Mouse (Mus musculus): ENCODE data around the gene Specc1.

Specc1 gene

GRCm38 (mm10) chr11:62080476-62080875 is 123.9 kb downstream of the Specc1 start:
- in situ Hi-C loops (cut with MboI; ENCODE audit: low sequenced_read_pairs): no loop called here

- in situ Hi-C loops (cut with MboI; ENCODE audit: low sequenced_read_pairs): no loop called here
Observed at GRCm38 (mm10) chr11:62086648-62087047, 130.1 kb downstream of the Specc1 start.

GRCm38 (mm10) chr11:62087051-62087450 is 130.5 kb downstream of the Specc1 start:
- in situ Hi-C loops (cut with MboI; ENCODE audit: low sequenced_read_pairs): no loop called here

DNA sequence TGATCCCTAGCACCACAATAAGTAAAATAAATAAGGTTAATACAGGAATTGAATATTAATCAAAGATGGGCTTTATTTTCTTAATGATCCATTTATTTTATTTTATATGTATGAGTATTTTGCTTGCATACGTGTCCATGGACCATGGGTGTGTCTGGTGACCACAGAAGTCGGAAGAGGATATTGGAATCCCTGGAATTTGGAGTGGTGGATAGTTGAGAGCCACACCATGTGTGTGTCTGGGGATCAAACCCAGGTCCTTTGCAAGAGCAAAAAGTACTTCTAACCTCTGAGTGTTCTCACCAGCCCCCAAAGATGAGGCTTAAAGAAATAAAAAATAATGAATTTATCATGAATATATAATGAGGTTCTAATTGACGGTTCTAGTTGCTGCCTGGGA is 132.1 kb downstream of the Specc1 start:
- in situ Hi-C loops (cut with MboI; ENCODE audit: low sequenced_read_pairs): no loop called here

DNA sequence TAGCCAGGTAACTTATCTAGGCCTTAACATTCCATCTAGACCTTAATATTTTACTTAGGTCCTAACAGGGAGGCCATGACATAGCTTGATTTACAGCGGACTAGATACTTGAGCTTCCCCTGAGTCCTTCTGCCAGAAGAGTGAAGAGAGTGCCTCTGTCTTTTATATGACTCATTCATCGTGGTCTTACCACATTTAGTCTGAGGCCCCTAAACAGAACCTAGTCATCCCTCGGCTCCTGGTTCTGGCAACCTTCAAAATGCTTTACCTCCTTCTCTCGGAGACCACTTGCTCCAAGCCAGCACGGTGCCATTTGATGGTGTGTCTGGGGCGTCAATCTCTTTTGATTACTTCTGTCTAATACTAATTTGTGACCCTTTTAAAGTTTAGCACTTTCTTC is 133.8 kb downstream of the Specc1 start:
- in situ Hi-C loops (cut with MboI; ENCODE audit: low sequenced_read_pairs): no loop called here

DNA sequence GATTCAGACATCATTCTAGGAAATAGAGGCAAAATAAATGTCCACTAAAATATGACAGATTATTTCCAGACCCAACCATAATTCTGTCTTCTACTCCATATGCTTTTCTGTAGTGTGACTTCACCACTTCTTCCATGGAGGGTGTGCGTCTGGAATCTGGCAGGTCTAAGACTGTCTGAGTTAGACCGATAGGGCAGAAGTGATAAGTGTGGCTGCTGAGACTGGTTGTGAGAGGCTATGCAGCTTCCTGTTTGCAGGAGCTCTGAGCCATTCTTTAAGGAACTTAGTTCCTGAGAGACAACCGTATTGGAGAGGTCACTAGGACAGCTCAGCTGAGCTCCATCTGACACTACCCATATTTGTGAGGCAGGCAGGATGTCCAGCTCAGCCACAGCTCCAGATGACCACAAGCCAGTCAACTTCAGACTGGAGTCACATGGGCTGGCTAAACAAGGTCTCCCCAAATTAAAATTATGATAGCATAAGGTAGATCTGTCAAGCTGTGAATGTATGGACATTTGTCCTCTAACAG is 146.9 kb downstream of the Specc1 start:
- in situ Hi-C loops (cut with MboI; ENCODE audit: low sequenced_read_pairs): no loop called here

- in situ Hi-C loops (cut with MboI; ENCODE audit: low sequenced_read_pairs): no loop called here
Observed at GRCm38 (mm10) chr11:62106401-62106871, 149.9 kb downstream of the Specc1 start.

DNA sequence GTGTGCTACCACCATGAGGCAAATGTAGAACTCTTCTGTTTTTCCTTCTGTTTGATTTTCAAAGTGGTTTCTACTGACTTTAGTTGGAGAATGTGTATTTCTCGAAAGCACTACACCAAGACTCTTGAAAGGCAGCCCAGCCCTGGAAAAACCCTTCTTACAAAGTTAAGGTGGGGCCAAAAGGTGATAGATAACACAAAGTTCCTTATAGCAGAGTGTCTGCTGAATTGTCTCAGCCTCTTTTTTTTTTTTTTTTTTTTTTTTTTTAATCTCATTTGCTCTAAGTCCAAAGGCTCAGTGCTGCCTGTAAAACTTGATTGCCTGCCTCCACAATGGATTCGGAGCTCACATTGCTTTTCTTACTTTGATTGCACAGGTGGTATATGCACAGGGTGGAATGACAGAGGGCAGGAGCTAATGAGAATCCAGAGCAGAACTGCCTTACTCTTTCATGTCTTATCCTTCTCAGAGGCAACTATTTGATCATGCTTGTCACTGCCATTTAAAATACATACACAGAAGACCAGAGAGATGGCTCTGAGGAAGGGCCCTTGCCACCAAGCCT is 150.8 kb downstream of the Specc1 start:
- in situ Hi-C loops (cut with MboI; ENCODE audit: low sequenced_read_pairs): no loop called here

- in situ Hi-C loops (cut with MboI; ENCODE audit: low sequenced_read_pairs): no loop called here
Observed at GRCm38 (mm10) chr11:62118561-62118960, 162.0 kb downstream of the Specc1 start.

- in situ Hi-C loops (cut with MboI; ENCODE audit: low sequenced_read_pairs): no loop called here
Observed at GRCm38 (mm10) chr11:62119871-62120270, 163.3 kb downstream of the Specc1 start.

DNA sequence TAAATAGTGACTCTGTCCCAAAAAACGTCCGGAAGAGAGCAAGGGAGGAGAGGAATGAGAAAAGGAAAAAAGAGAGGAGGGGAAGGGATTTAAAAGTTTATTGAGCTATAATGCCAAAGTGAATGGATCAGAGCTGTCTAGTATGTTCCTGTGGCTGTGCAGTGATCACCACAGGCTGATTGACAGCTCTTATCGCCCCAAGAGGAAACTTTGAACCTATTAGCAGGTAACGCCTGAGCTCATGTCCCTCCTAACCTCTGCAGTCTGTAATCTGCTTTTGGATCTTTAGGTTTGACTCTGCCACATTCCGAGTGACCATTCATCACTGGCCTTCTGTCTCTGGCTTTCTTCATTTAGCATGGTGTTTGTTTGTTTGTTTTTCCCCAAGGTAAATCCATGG is 164.8 kb downstream of the Specc1 start:
- in situ Hi-C loops (cut with MboI; ENCODE audit: low sequenced_read_pairs): no loop called here

GRCm38 (mm10) chr11:62127692-62128091 is 171.1 kb downstream of the Specc1 start:
- in situ Hi-C loops (cut with MboI; ENCODE audit: low sequenced_read_pairs): loop anchor here (5.0 kb wide), 2 partner anchors 75 to 150 kb away; no protein-coding TSS in a partner anchor

DNA sequence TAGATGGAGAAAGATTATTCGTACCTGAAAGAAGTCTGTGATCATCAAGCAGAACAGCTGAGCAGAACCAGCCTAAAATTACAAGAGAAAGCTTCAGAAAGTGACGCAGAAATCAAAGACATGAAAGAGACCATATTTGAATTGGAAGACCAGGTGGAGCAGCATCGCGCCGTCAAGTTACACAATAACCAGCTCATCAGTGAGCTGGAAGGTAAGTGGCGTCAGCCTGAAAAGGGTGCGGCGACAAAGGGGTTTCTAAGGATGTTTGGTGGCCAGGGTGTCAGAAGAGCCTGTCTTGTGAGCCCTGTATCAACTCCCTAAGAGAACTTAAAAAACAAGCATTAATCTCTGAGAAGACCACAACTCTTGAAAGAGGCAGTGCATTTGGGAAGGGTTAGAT is 171.6 kb downstream of the Specc1 start:
- in situ Hi-C loops (cut with MboI; ENCODE audit: low sequenced_read_pairs): loop anchor here (5.0 kb wide), 2 partner anchors 76 to 149 kb away; no protein-coding TSS in a partner anchor

GRCm38 (mm10) chr11:62130191-62130590 is 173.6 kb downstream of the Specc1 start:
- in situ Hi-C loops (cut with MboI; ENCODE audit: low sequenced_read_pairs): no loop called here

DNA sequence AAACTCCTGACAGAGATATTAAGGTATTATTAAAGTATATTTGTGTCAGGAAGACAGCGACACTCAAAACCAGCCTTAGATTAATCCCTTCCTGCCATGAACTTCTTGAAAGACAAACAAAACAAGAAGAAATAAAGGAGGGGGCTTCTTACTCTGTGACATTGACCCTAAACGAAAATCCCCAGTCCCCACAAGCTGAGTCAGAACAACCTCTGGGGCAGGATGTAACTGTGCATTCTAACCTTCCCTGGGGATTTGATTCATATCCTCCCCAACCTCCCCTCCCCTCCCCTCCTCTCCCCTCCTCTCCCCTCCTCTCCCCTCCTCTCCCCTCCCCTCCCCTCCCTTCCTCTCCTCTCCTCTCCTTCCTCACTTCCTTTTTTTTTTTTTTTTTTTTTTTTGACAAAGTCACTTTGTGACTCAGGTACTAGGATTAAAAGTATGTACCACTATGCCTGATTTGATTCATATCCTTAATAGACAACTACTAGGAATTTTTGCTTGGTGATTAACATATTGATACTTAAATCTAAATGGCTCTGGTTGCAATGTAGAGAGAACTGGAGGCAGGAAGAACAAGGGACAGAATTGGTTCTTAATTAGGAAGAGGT is 174.2 kb downstream of the Specc1 start:
- in situ Hi-C loops (cut with MboI; ENCODE audit: low sequenced_read_pairs): no loop called here

DNA sequence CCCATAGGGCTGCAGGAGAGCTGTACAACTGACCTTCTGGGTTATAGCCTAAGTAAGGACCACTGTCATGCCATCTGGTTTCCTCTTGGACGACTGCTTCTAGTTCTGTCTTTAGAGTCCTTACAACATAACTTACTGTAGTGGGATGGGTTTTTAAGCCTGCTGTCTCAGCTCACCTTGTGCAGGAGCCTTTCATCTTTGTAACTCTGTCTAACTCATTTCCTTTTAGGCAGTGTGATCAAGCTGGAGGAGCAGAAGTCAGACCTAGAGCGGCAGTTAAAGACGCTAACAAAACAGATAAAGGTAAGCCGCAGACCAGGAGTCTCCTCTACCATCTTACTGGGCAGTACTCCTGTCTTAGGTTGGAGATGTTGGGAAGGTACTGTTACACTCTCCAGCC is 175.0 kb downstream of the Specc1 start:
- in situ Hi-C loops (cut with MboI; ENCODE audit: low sequenced_read_pairs): no loop called here

DNA sequence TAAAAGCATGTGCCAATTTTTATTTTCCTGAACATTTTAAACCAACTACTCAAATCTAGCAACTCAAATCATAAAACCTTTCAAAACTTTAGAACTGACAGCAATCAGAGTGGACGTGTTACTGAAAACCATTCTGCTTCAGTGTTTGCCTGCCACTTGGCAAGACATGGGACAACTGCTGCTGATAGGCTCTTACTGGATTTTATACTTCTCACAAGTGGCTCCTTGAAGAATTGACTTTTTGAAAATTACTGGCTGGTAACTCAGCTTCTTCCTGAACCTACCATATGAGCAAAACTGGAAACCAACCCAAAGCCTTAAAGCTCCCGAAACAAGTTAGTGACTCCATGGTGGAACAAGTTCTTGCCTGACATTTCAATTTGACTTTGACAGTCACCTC is 177.6 kb downstream of the Specc1 start:
- in situ Hi-C loops (cut with MboI; ENCODE audit: low sequenced_read_pairs): no loop called here

GRCm38 (mm10) chr11:62145216-62146110 is 188.9 kb downstream of the Specc1 start:
- in situ Hi-C loops (cut with MboI; ENCODE audit: low sequenced_read_pairs): no loop called here

DNA sequence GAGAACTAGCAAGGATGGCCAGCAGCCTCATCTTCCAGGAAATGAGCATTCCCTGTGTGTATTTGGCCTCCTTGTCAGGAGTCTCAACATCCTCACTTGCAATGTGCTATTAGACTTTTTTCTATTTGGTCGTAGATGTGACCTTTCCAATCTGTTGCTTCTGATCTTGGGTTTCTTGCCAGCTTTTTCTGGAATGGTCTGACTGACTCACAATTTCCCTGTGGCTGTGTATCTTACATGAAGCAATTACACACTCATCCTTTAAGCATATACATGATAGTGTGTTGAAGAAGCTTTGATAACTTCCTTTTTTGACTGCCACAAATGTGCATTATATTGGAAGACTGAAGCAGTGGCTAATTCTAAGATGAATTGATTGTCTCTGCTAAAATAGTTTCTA is 190.1 kb downstream of the Specc1 start:
- in situ Hi-C loops (cut with MboI; ENCODE audit: low sequenced_read_pairs): no loop called here

DNA sequence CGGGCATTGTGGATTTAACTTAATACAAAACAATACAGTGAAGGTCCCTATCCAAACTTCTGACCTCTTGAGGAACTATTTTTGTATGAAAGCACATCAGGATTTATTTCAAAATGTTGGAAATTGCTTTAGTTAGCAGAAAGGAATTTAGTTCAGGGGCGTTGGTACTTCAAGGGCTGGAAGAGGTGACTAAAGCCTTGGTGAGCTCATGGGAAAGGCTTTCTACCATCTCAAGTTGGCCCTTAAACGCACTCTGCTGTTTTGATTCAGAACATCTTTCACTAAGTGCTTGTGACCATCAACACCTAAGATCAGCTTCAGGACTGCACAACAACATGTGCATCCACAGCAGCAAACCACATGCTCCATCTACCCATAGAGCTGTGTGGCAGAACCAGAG is 191.5 kb downstream of the Specc1 start:
- in situ Hi-C loops (cut with MboI; ENCODE audit: low sequenced_read_pairs): no loop called here

DNA sequence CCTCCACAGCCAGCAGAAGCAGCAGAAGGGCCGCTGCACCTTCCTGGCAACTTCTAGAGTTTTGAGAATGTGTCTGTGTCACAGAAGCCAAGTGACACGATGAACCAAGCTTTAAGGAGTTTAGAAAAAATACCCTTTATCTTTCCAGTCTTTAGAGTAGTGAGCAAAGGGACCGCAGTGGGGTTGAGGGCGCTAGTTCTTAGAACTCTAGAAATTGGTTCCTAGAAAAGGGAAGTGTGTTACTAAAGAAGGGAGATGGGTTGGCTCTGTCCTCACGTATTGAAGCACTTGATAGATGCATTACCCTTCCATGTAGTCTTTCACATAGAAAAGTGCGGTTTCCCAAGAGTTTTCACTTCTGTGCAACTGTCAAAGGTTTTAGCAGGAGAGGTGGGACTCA is 191.9 kb downstream of the Specc1 start:
- in situ Hi-C loops (cut with MboI; ENCODE audit: low sequenced_read_pairs): no loop called here

DNA sequence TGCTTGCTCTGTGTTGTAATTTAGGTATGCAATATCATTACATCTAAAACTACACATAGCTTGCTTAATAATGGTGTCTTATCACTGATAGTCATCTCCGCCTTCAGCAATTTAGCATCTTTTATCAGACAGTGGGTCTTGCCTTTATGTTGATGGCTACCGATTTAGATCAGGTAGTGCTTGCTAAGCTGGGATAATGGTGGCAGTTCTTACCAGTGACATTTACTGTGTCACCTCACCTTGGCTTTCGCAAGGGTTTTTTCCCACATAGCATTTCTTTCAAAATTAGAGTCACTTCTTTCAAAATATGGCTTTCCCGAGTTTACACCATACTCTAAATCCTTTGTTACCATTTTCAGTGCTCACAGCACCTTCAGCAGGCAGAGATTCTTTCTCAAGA is 196.5 kb downstream of the Specc1 start:
- in situ Hi-C loops (cut with MboI; ENCODE audit: low sequenced_read_pairs): no loop called here

Measured in CH12F3 (cell line).